Mouse (Mus musculus) kidney, postnatal 4 days (tissue): Measurements from ENCODE around the gene Htra1.

Experiments used
- DNase-seq, 2 experiments: peaks; one replicate each; pipeline ENCODE4 v3.0.0; 2021; ENCODE audit warnings: mixed read lengths in 2 of 2

Htra1 gene

DNA sequence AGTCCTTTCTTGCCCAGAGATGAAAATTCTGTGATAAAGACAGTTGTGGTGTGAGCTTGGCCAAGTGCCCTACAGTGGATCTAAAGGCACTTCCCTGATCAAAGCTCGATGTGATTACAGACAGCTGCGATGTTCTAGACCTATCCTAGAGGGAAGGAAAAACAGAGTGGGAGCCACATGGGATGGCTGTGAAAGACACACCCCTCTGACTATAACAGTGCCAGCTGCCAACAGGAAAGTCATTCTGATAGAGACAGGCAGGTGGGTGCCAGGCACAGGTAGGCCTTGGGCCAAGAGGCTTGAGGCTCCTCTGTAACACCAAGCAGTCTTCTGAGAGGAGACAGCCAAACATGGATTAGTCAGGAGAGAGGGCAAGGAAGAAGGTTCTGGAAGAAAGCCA lies 83.3 kb downstream of the Htra1 start:
- DNase-seq, result no peak

DNA sequence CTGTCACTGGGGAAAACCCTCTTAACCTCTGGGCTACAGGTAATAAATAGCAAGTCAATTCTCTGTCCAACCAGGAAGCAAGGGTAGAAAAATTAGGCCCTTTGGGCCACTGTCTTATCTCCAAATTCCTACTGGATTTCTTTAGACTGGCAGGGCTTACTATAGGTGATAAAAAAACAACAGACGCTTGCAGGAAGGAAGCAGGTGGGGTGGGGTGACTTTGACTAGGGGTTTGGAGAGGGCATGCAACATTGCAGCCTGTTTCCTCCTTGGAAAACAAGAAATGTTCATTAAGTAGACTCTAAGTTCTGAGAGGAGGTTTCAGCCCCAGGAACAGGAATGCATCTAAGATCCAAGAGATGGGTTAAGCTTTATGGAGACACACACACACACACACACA lies 88.9 kb downstream of the Htra1 start:
- no peak for DNase-seq

DNA sequence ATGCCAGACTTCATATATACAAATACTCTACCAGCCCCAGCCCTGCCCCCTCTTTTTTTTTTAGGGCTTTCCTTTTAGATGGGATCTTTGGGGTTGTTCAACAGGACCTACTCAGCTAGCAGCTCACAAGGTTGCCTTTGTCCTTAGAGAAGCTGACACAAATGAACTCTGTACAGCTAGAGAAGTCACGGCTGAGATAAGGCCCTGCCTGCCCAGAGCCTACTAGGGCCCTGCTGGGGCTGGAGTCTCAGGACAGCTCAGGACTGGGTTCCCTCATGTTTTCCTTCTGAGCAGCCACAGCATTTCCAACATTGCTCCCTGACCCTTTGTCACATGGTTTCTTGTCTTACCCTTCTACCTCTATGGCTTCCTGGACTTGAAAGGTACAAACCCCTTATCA lies 91.6 kb downstream of the Htra1 start:
- DNase-seq, result no peak

DNA sequence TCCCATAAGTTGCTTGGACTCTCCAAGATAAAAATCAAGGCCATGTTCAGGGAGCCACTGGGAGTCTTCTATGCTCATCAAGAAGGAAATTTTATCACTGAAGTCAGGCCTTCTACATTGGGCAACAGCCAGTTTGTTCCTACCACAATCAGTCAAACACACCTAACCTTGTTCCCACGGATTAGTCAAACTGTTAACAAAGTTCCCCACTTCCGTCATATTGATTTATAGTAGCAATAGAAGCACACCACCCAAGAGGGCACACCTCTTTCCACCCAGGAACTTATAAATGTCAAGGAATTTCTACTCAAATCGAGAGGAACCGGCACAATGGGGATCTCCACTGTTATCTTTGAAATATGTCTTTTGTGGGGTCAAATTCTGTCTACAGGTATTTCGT lies 95.8 kb downstream of the Htra1 start, which contains the start of gene Dmbt1:
Dmbt1 (plus strand) TSS at position 299 of the 400 bp plus-strand sequence.
- no peak for DNase-seq
